12 mouse cellular contexts compared by ENCODE assay signal in the genomic region with DNA sequence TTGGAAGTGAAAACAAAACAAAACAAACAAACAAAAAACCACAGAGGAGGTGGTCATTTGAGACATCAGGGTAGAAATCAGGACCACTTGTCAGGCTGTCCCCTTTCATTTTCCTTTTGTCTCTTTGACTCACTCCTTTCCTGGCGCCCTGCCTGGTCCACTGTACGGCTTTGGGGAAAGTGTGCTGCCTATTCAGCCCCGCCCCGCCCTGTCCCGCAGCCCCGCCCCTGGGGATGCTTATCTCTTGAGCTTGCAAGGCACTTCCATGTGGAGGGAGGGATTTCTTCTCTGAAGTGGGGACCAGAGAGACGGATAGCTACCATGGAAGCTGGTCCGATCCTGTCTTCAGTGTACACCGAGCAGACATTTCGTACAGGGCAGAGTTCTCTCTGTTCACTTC. TPM values are rescaled to one million over a fixed set of nuclear protein-coding genes. Genes with fewer than 3 reads are reported as not detected.
A peak's percentile ranks its signal among the peaks of the same experiment; 100 is the strongest.
DNase-seq lines count a peak whose midpoint lies in the region; ATAC-seq lines count a peak whose summit lies in the region.
"Had no signal": no experiment of that assay in that cellular context is flagged by ENCODE, and none has a peak within 500 bp of the region (broad histone marks: within the 10 kb centered on the region; RNA-seq: fewer than 3 reads in every experiment).

No protein-coding gene starts in this region.

- no peaks in the 10 kb centered on the region for H3K27me3 ChIP-seq in forebrain, embryonic 13.5 days
- H3K27me3 ChIP-seq in forebrain, embryonic 12.5 days: no peaks in the 10 kb centered on the region
- H3K27me3 ChIP-seq in midbrain, embryonic 12.5 days: no peaks in the 10 kb centered on the region
- H3K27me3 ChIP-seq in midbrain, embryonic 13.5 days: no peaks in the 10 kb centered on the region

- H3K9me3 ChIP-seq in forebrain, embryonic 13.5 days (replicated peaks): no peaks in the 10 kb centered on the region
- H3K9me3 ChIP-seq in forebrain, embryonic 12.5 days: no peaks in the 10 kb centered on the region
- H3K9me3 ChIP-seq in midbrain, embryonic 12.5 days: no peaks in the 10 kb centered on the region
- no peaks in the 10 kb centered on the region for H3K9me3 ChIP-seq in midbrain, embryonic 13.5 days

- H3K36me3 ChIP-seq in forebrain, embryonic 13.5 days (ENCODE audit: poor library complexity, severe bottlenecking): 0 out of 2 replicates have a peak, but pooled peaks cover 4% of the 10 kb centered on the region
- H3K36me3 ChIP-seq in forebrain, embryonic 12.5 days (replicated peaks): peaks cover 5% of the 10 kb centered on the region; the same call in 1 of the 2 replicates
- no peaks in the 10 kb centered on the region for H3K36me3 ChIP-seq in midbrain, embryonic 12.5 days
- no peaks in the 10 kb centered on the region for H3K36me3 ChIP-seq in midbrain, embryonic 13.5 days

- ATAC-seq in forebrain, embryonic 13.5 days: peak; percentile 57; the same call in 1 of the 2 replicates
- ATAC-seq in forebrain, embryonic 12.5 days (ENCODE audit: low FRiP score): no peak
- ATAC-seq in midbrain, embryonic 12.5 days (ENCODE audit: low FRiP score, low read depth): 0 out of 2 replicates have a peak, but pooled peaks have one; percentile 23
- no peak for ATAC-seq in midbrain, embryonic 13.5 days
- ATAC-seq in hematopoietic stem cell, adult 5-6 weeks (replicated peaks in 1 of 2; ENCODE audit: insufficient read depth in 1 of 2, low FRiP score in 2 of 2, low TSS enrichment in 1 of 2, low read depth in 1 of 2, poor library complexity in 2 of 2, severe bottlenecking in 2 of 2): peak; percentile 33 to 46; a peak in 2 of 4 replicates

- H3K9ac ChIP-seq in forebrain, embryonic 13.5 days: no peak overlapping the region
- no peak overlapping the region for H3K9ac ChIP-seq in forebrain, embryonic 12.5 days
- no peak overlapping the region for H3K9ac ChIP-seq in midbrain, embryonic 12.5 days (replicated peaks)
- H3K9ac ChIP-seq in midbrain, embryonic 13.5 days (replicated peaks): no peak overlapping the region

- 35% methylated on average over 10 of the region's 10 CpGs for WGBS in forebrain, embryonic 13.5 days
- 46% methylated on average over 10 of the region's 10 CpGs for WGBS in forebrain, embryonic 12.5 days
- 37% methylated on average over 10 of the region's 10 CpGs for WGBS in midbrain, embryonic 12.5 days
- 41% methylated on average over 10 of the region's 10 CpGs for WGBS in midbrain, embryonic 13.5 days

- H3K4me1 ChIP-seq in forebrain, embryonic 13.5 days: peaks cover 8% of the 10 kb centered on the region; the same call in 1 of the 2 replicates
- peaks cover 7% of the 10 kb centered on the region; the same call in 1 of the 2 replicates for H3K4me1 ChIP-seq in forebrain, embryonic 12.5 days
- peaks cover 8% of the 10 kb centered on the region; the same call in 1 of the 2 replicates for H3K4me1 ChIP-seq in midbrain, embryonic 12.5 days
- H3K4me1 ChIP-seq in midbrain, embryonic 13.5 days (replicated peaks): 0 out of 2 replicates have a peak, but pooled peaks cover 2% of the 10 kb centered on the region

- H3K4me2 ChIP-seq in forebrain, embryonic 13.5 days: no peak overlapping the region
- no peak overlapping the region for H3K4me2 ChIP-seq in forebrain, embryonic 12.5 days
- no peak overlapping the region for H3K4me2 ChIP-seq in midbrain, embryonic 12.5 days (replicated peaks)
- no peak overlapping the region for H3K4me2 ChIP-seq in midbrain, embryonic 13.5 days (replicated peaks)
- H3K4me2 ChIP-seq: midbrain, embryonic 11.5 days had no signal

- no peak for DNase-seq in ovary, postnatal 36 days (ENCODE audit: low spot score)
- no peak for DNase-seq in layer of hippocampus, postnatal 25 days (ENCODE audit: extremely low spot score in 1 of 2, low spot score in 1 of 2)
- DNase-seq in cerebellum, adult 9-10 months: no peak
- DNase-seq: cerebellum, postnatal 25 days; kidney, adult 11 months had no signal

- no peak overlapping the region for H3K27ac ChIP-seq in forebrain, embryonic 13.5 days
- H3K27ac ChIP-seq in forebrain, embryonic 12.5 days: no peak overlapping the region
- no peak overlapping the region for H3K27ac ChIP-seq in midbrain, embryonic 12.5 days (replicated peaks)
- no peak overlapping the region for H3K27ac ChIP-seq in midbrain, embryonic 13.5 days

- no peak overlapping the region for H3K4me3 ChIP-seq in forebrain, embryonic 13.5 days
- no peak overlapping the region for H3K4me3 ChIP-seq in forebrain, embryonic 12.5 days (replicated peaks)
- H3K4me3 ChIP-seq in midbrain, embryonic 12.5 days: no peak overlapping the region
- no peak overlapping the region for H3K4me3 ChIP-seq in midbrain, embryonic 13.5 days (replicated peaks)

RNA-seq across cellular contexts. Expression of a gene that starts 20.0 kb away (rescaled TPM):
- 258 and 265 TPM in 2 replicates for polyA plus RNA-seq in forebrain, embryonic 13.5 days (2015; fragmentation: Nextera tagmentation; extraction: Ambion mirVana)
- polyA plus RNA-seq in forebrain, embryonic 12.5 days (2016; fragmentation: Nextera tagmentation; extraction: Ambion mirVana): 256 and 277 TPM in 2 replicates
- 233 and 234 TPM in 2 replicates for polyA plus RNA-seq in midbrain, embryonic 12.5 days (2016; fragmentation: Nextera tagmentation; extraction: Ambion mirVana)
- polyA plus RNA-seq in midbrain, embryonic 13.5 days (2015; fragmentation: Nextera tagmentation; extraction: Ambion mirVana): 210 and 215 TPM in 2 replicates
- total RNA-seq in hematopoietic stem cell, adult 5-6 weeks (2017): 147 and 180 TPM in 2 replicates
- 10 to 100 TPM; 49.9 to 53.3 TPM for total RNA-seq in layer of hippocampus, postnatal 25 days (2021)

RNA-seq across cellular contexts. Expression of a gene that starts 52.6 kb away (rescaled TPM):
- 22.7 and 27.1 TPM in 2 replicates for polyA plus RNA-seq in forebrain, embryonic 13.5 days (2015; fragmentation: Nextera tagmentation; extraction: Ambion mirVana)
- 37.9 and 39.4 TPM in 2 replicates for polyA plus RNA-seq in forebrain, embryonic 12.5 days (2016; fragmentation: Nextera tagmentation; extraction: Ambion mirVana)
- polyA plus RNA-seq in midbrain, embryonic 12.5 days (2016; fragmentation: Nextera tagmentation; extraction: Ambion mirVana): 48.7 and 60.8 TPM in 2 replicates
- polyA plus RNA-seq in midbrain, embryonic 13.5 days (2015; fragmentation: Nextera tagmentation; extraction: Ambion mirVana): 35.1 and 40.7 TPM in 2 replicates
- 2.4 TPM in 1 of 2 replicates, not detected in the other for total RNA-seq in hematopoietic stem cell, adult 5-6 weeks (2017)
- 1 to 10 TPM; 3.1 to 3.4 TPM for total RNA-seq in layer of hippocampus, postnatal 25 days (2021)
- total RNA-seq: neutrophil, adult 5-6 weeks had no signal

Comparison
In these comparisons a context has a peak if more than half of its experiments do, and no peak if none do; other contexts are left out.
1. ATAC-seq: peak in forebrain, embryonic 13.5 days (single experiment), midbrain, embryonic 12.5 days (single experiment) and hematopoietic stem cell, adult 5-6 weeks (2 of 2); none in forebrain, embryonic 12.5 days (single experiment) and midbrain, embryonic 13.5 days (single experiment).